Mouse (Mus musculus) adrenal gland, adult 10 weeks (tissue): ENCODE results near the gene Ube3a. TPM values are rescaled to one million over a fixed set of nuclear protein-coding genes. Genes with fewer than 3 reads are reported as not detected.

Experiments
- polyA plus RNA-seq: library from polyadenylated mRNA; stranded (reverse); fragments of 350-450 nt; fragmentation: Illumina TruSeq; extraction: RNeasy Lipid Tissue Mini Kit (QIAGEN cat#74804); gene quantifications from one replicate; pipeline ENCODE4 v1.2.3, GENCODE M21; 2014; ENCODE audit warnings: low read depth, low replicate concordance

Gene Ube3a
- polyA plus RNA-seq, result 405 TPM

GRCm38 (mm10) chr7:59228045-59228865 lies at the start of gene Ube3a:
TSS of gene Ube3a (plus strand) at chr7:59228750.

